Mouse (Mus musculus) G1E-ER4 (cell line): ENCODE data around the gene Bsnd. TPM values are rescaled to one million over a fixed set of nuclear protein-coding genes. Genes with fewer than 3 reads are reported as not detected.

Source experiments
- GATA1 ChIP-seq: IDR thresholded peaks from one replicate; pipeline ENCODE4 v1.8.0; 2012; ENCODE audit warnings: low read length, inconsistent platforms
- polyA plus RNA-seq: library from polyadenylated mRNA; stranded (reverse); fragments of >175 nt; gene quantifications from 2 replicates; pipeline ENCODE4 v1.2.3, GENCODE M21; 2012

The Bsnd gene
- polyA plus RNA-seq, 1 experiment, result not detected

GRCm38 (mm10) chr4:106498471-106498844 lies 6.4 kb upstream of the Bsnd start:
- TF ChIP-seq GATA1, result no peak

GRCm38 (mm10) chr4:106497776-106498470 lies 5.8 kb upstream of the Bsnd start:
- TF ChIP-seq GATA1, result no peak

- TF ChIP-seq GATA1, result no peak
Measured at GRCm38 (mm10) chr4:106496833-106497232, 4.8 kb upstream of the Bsnd start.

- TF ChIP-seq GATA1, result no peak
Measured at GRCm38 (mm10) chr4:106493639-106494038, 1.6 kb upstream of the Bsnd start.

- TF ChIP-seq GATA1, result no peak
Measured at GRCm38 (mm10) chr4:106490620-106491019, 1.5 kb downstream of the Bsnd start.

- no peak for TF ChIP-seq GATA1
Measured at GRCm38 (mm10) chr4:106483831-106484230, 8.3 kb downstream of the Bsnd start.

- no peak for TF ChIP-seq GATA1
Measured at GRCm38 (mm10) chr4:106483215-106483727, 8.8 kb downstream of the Bsnd start.

GRCm38 (mm10) chr4:106480545-106480944 lies 11.5 kb downstream of the Bsnd start:
- TF ChIP-seq GATA1, result no peak

- TF ChIP-seq GATA1, result no peak
Measured at GRCm38 (mm10) chr4:106474241-106474640, 17.8 kb downstream of the Bsnd start.

- TF ChIP-seq GATA1, result no peak
Measured at GRCm38 (mm10) chr4:106472335-106472734, 19.7 kb downstream of the Bsnd start.

GRCm38 (mm10) chr4:106470921-106471320 lies 21.2 kb downstream of the Bsnd start:
- TF ChIP-seq GATA1, result no peak

- TF ChIP-seq GATA1, result no peak
Measured at GRCm38 (mm10) chr4:106467420-106468110, 24.5 kb downstream of the Bsnd start.

- no peak for TF ChIP-seq GATA1
Measured at GRCm38 (mm10) chr4:106463174-106463801, 28.8 kb downstream of the Bsnd start.

GRCm38 (mm10) chr4:106462524-106462923 lies 29.6 kb downstream of the Bsnd start:
- TF ChIP-seq GATA1, result no peak

- TF ChIP-seq GATA1, result no peak
Measured at GRCm38 (mm10) chr4:106462016-106462415, 30.1 kb downstream of the Bsnd start.

- no peak for TF ChIP-seq GATA1
Measured at GRCm38 (mm10) chr4:106454541-106454940, 37.5 kb downstream of the Bsnd start.
